9 mouse cellular contexts compared by ENCODE assay signal in genomic region chr2:156515565-156516185, GRCm38 (mm10). TPM values are rescaled to one million over a fixed set of nuclear protein-coding genes. Genes with fewer than 3 reads are reported as not detected.
A peak's percentile ranks its signal among the peaks of the same experiment; 100 is the strongest.
DNase-seq lines count a peak whose midpoint lies in the region; ATAC-seq and TF ChIP-seq lines count a peak whose summit lies in the region.
"Had no signal": no experiment of that assay in that cellular context is flagged by ENCODE, and none has a peak within 500 bp of the region (broad histone marks: within the 10 kb centered on the region; RNA-seq: fewer than 3 reads in every experiment).

No protein-coding gene starts in this region.

- H3K27ac ChIP-seq in liver, embryonic 11.5 days (ENCODE audit: low read depth, low read length) = no peak overlapping the region
- no peak overlapping the region for H3K27ac ChIP-seq in neural tube, embryonic 12.5 days
- no peak overlapping the region for H3K27ac ChIP-seq in stomach, postnatal 0 days (replicated peaks)
- H3K27ac ChIP-seq: embryonic facial prominence, embryonic 12.5 days had no signal

- no peak for TF ChIP-seq EP300 in stomach, postnatal 0 days (optimal IDR thresholded peaks at IDR 0.05)

- 25% methylated on average over 7 of the region's 7 CpGs for WGBS in liver, embryonic 11.5 days
- 32% methylated on average over 7 of the region's 7 CpGs for WGBS in neural tube, embryonic 12.5 days
- 20% methylated on average over 7 of the region's 7 CpGs for WGBS in stomach, postnatal 0 days

- peaks cover 8% of the 10 kb centered on the region; the same call in 1 of the 2 replicates for H3K4me1 ChIP-seq in liver, embryonic 11.5 days (replicated peaks; ENCODE audit: control insufficient read depth, insufficient read depth, low read length)
- no peaks in the 10 kb centered on the region for H3K4me1 ChIP-seq in neural tube, embryonic 12.5 days
- H3K4me1 ChIP-seq in stomach, postnatal 0 days (replicated peaks; ENCODE audit: control insufficient read depth, insufficient read depth) = no peaks in the 10 kb centered on the region
- H3K4me1 ChIP-seq: embryonic facial prominence, embryonic 12.5 days had no signal

- TF ChIP-seq CTCF in stomach, postnatal 0 days (IDR thresholded peaks at IDR 0.05; ENCODE audit: low read depth) = peak; percentile 92

- no peak for ATAC-seq in liver, embryonic 11.5 days (replicated peaks; ENCODE audit: low FRiP score)
- ATAC-seq in neural tube, embryonic 12.5 days (ENCODE audit: low FRiP score, low read depth) = peak; percentile 25; the same call in 1 of the 2 replicates
- ATAC-seq in stomach, postnatal 0 days (ENCODE audit: low FRiP score, low TSS enrichment) = peak; percentile 38; the same call in 1 of the 2 replicates

- H3K4me3 ChIP-seq in liver, embryonic 11.5 days (ENCODE audit: low read depth, low read length) = no peak overlapping the region
- no peak overlapping the region for H3K4me3 ChIP-seq in neural tube, embryonic 12.5 days
- no peak overlapping the region for H3K4me3 ChIP-seq in stomach, postnatal 0 days (ENCODE audit: low read depth, low read length)
- H3K4me3 ChIP-seq: embryonic facial prominence, embryonic 12.5 days had no signal

- no peaks in the 10 kb centered on the region for H3K36me3 ChIP-seq in liver, embryonic 11.5 days (ENCODE audit: control insufficient read depth, insufficient read depth, low read length)
- H3K36me3 ChIP-seq in neural tube, embryonic 12.5 days = peaks cover 22% of the 10 kb centered on the region
- H3K36me3 ChIP-seq in stomach, postnatal 0 days (ENCODE audit: control insufficient read depth, insufficient read depth, low read length) = peaks cover 9% of the 10 kb centered on the region; the same call in 1 of the 2 replicates

- no peak overlapping the region for H3K9ac ChIP-seq in liver, embryonic 11.5 days (ENCODE audit: low read depth, low read length)
- no peak overlapping the region for H3K9ac ChIP-seq in neural tube, embryonic 12.5 days
- no peak overlapping the region for H3K9ac ChIP-seq in stomach, postnatal 0 days (ENCODE audit: low read length)
- H3K9ac ChIP-seq: embryonic facial prominence, embryonic 12.5 days had no signal

- no peak overlapping the region for H3K4me2 ChIP-seq in liver, embryonic 11.5 days
- no peak overlapping the region for H3K4me2 ChIP-seq in neural tube, embryonic 12.5 days (replicated peaks)
- no peak overlapping the region for H3K4me2 ChIP-seq in stomach, postnatal 0 days (replicated peaks; ENCODE audit: low read depth)
- H3K4me2 ChIP-seq: embryonic facial prominence, embryonic 12.5 days had no signal

- peak; percentile 74 to 75 for DNase-seq in B cell, adult 2 months
- peak; percentile 81 for DNase-seq in adrenal gland, postnatal 25 days
- DNase-seq in embryo, embryonic 9.5 days (ENCODE audit: extremely low spot score) = peak; percentile 66
- peak; percentile 66 for DNase-seq in heart, adult 8-10 months (ENCODE audit: low spot score)
- DNase-seq in kidney, postnatal 10 days = peak; percentile 89
- DNase-seq in liver, embryonic 11.5 days (ENCODE audit: low spot score) = peak; percentile 53
- DNase-seq in stomach, postnatal 0 days (ENCODE audit: low spot score) = peak; percentile 80

- no peaks in the 10 kb centered on the region for H3K9me3 ChIP-seq in liver, embryonic 11.5 days (ENCODE audit: control insufficient read depth, low read length)
- no peaks in the 10 kb centered on the region for H3K9me3 ChIP-seq in neural tube, embryonic 12.5 days
- no peaks in the 10 kb centered on the region for H3K9me3 ChIP-seq in stomach, postnatal 0 days (ENCODE audit: control insufficient read depth, low read length)
- H3K9me3 ChIP-seq: embryonic facial prominence, embryonic 12.5 days had no signal

- no peaks in the 10 kb centered on the region for H3K27me3 ChIP-seq in liver, embryonic 11.5 days (replicated peaks; ENCODE audit: control insufficient read depth, insufficient read depth, low read length)
- H3K27me3 ChIP-seq in neural tube, embryonic 12.5 days (replicated peaks) = no peaks in the 10 kb centered on the region
- no peaks in the 10 kb centered on the region for H3K27me3 ChIP-seq in stomach, postnatal 0 days (ENCODE audit: control insufficient read depth, insufficient read depth, low read length)
- H3K27me3 ChIP-seq: embryonic facial prominence, embryonic 12.5 days had no signal

RNA-seq across cellular contexts. Expression of gene Aar2, which starts 31.7 kb away (rescaled TPM):
- total RNA-seq in adrenal gland, postnatal 25 days (2021) = 28.1 and 38.0 TPM in 2 replicates
- total RNA-seq in heart, adult 8-10 months (2022) = 10 to 100 TPM; 20.3 to 23.3 (median 22.2) TPM
- polyA plus RNA-seq in liver, embryonic 11.5 days (2014; fragmentation: Nextera tagmentation; extraction: Ambion mirVana) = 32.2 and 33.6 TPM in 2 replicates
- 42.0 and 44.2 TPM in 2 replicates for polyA plus RNA-seq in neural tube, embryonic 12.5 days (2016; fragmentation: Nextera tagmentation; extraction: Ambion mirVana)
- polyA plus RNA-seq in stomach, postnatal 0 days (2015; fragmentation: Nextera tagmentation; extraction: Ambion mirVana) = 21.1 and 22.5 TPM in 2 replicates
